27 mouse cellular contexts compared by ENCODE assay signal in genomic region chr8:24258622-24259021, GRCm38 (mm10).
A peak's percentile ranks its signal among the peaks of the same experiment; 100 is the strongest.
DNase-seq lines count a peak whose midpoint lies in the region; ATAC-seq and TF ChIP-seq lines count a peak whose summit lies in the region.
"Had no signal": no experiment of that assay in that cellular context is flagged by ENCODE, and none has a peak within 500 bp of the region (broad histone marks: within the 10 kb centered on the region; RNA-seq: fewer than 3 reads in every experiment).

No protein-coding gene starts in this region.

- DNase-seq in forebrain, embryonic 11.5 days (ENCODE audit: low spot score) = no peak
- DNase-seq in left cerebral cortex, adult 2 months (ENCODE audit: extremely low spot score in 1 of 2, low spot score in 2 of 2) = no peak
- DNase-seq in left cerebral cortex, postnatal 4 days = no peak
- no peak for DNase-seq in embryonic facial prominence, embryonic 10.5 days (ENCODE audit: low spot score)
- DNase-seq in Muller cell, postnatal 12 days (ENCODE audit: inconsistent ontology term) = no peak
- DNase-seq: adrenal gland, adult 8-10 months; adrenal gland, postnatal 25 days; cerebellum, adult 11 months; cerebellum, adult 2 months; cerebellum, adult 9-11 months; embryo, embryonic 11 days; gastrocnemius, postnatal 25 days; heart, adult 18-20 months; heart, postnatal 10 days; heart, postnatal 36 days; kidney, adult 18-20 months; kidney, adult 9 months had no signal

- no peaks in the 10 kb centered on the region for H3K27me3 ChIP-seq in forebrain, embryonic 15.5 days
- H3K27me3 ChIP-seq in forebrain, embryonic 11.5 days (ENCODE audit: control insufficient read depth, insufficient read depth, low read length) = no peaks in the 10 kb centered on the region
- no peaks in the 10 kb centered on the region for H3K27me3 ChIP-seq in embryonic facial prominence, embryonic 10.5 days (replicated peaks; ENCODE audit: low read depth, poor library complexity, severe bottlenecking)
- H3K27me3 ChIP-seq: heart, embryonic 12.5 days; heart, embryonic 15.5 days had no signal

- H3K9ac ChIP-seq in forebrain, embryonic 15.5 days (replicated peaks) = no peak overlapping the region
- no peak overlapping the region for H3K9ac ChIP-seq in forebrain, embryonic 11.5 days (ENCODE audit: low read length)
- H3K9ac ChIP-seq: heart, embryonic 12.5 days; heart, embryonic 15.5 days; hindbrain, embryonic 14.5 days had no signal

- ATAC-seq in forebrain, embryonic 15.5 days (replicated peaks) = 0 out of 2 replicates have a peak, but pooled peaks have one; percentile 63
- ATAC-seq in forebrain, embryonic 11.5 days (replicated peaks; ENCODE audit: low FRiP score) = no peak
- ATAC-seq: activated CD4-positive, CD25-positive, alpha-beta regulatory T cell, adult 4 months; CD4-positive, CD25-positive, alpha-beta regulatory T cell, adult 4 months; hindbrain, postnatal 0 days; inflammation-experienced regulatory T-cells, adult 6 months; intestine, embryonic 16.5 days had no signal

- H3K36me3 ChIP-seq in forebrain, embryonic 15.5 days = no peaks in the 10 kb centered on the region
- H3K36me3 ChIP-seq in forebrain, embryonic 11.5 days (ENCODE audit: control insufficient read depth, insufficient read depth, low read length) = no peaks in the 10 kb centered on the region
- H3K36me3 ChIP-seq in embryonic facial prominence, embryonic 10.5 days (replicated peaks) = no peaks in the 10 kb centered on the region
- H3K36me3 ChIP-seq: heart, embryonic 12.5 days; heart, embryonic 15.5 days had no signal

- TF ChIP-seq POLR2A in cortical plate, adult 2 months (IDR thresholded peaks at IDR 0.05; ENCODE audit: extremely low read depth, insufficient read depth, low read length) = no peak

- H3K4me2 ChIP-seq in forebrain, embryonic 15.5 days (replicated peaks) = no peak overlapping the region
- no peak overlapping the region for H3K4me2 ChIP-seq in forebrain, embryonic 11.5 days (ENCODE audit: low read depth, low read length, severe bottlenecking)
- H3K4me2 ChIP-seq: heart, embryonic 12.5 days; heart, embryonic 15.5 days; hindbrain, embryonic 14.5 days had no signal

- no peak overlapping the region for H3K27ac ChIP-seq in forebrain, embryonic 15.5 days (replicated peaks)
- H3K27ac ChIP-seq in forebrain, embryonic 11.5 days (ENCODE audit: low read depth, low read length) = no peak overlapping the region
- H3K27ac ChIP-seq in left cerebral cortex, adult 2 months = peak overlapping the region; percentile 61; the same call in 1 of the 2 replicates
- H3K27ac ChIP-seq in cortical plate, adult 2 months (ENCODE audit: insufficient read depth, low read length) = 0 out of 2 replicates have a peak overlapping the region, but pooled peaks have one; percentile 8
- H3K27ac ChIP-seq in embryonic facial prominence, embryonic 10.5 days (replicated peaks) = no peak overlapping the region
- H3K27ac ChIP-seq: heart, embryonic 15.5 days; hindbrain, embryonic 14.5 days; hindbrain, postnatal 0 days had no signal

- H3K9me3 ChIP-seq in forebrain, embryonic 15.5 days = no peaks in the 10 kb centered on the region
- no peaks in the 10 kb centered on the region for H3K9me3 ChIP-seq in forebrain, embryonic 11.5 days (ENCODE audit: control insufficient read depth, low read length)
- no peaks in the 10 kb centered on the region for H3K9me3 ChIP-seq in embryonic facial prominence, embryonic 10.5 days
- H3K9me3 ChIP-seq: heart, embryonic 12.5 days; heart, embryonic 15.5 days had no signal

- TF ChIP-seq CTCF in left cerebral cortex, adult 2 months (IDR thresholded peaks at IDR 0.05) = no peak; the same call in 1 of the 2 replicates
- no peak for TF ChIP-seq CTCF in cortical plate, adult 2 months (IDR thresholded peaks at IDR 0.05; ENCODE audit: extremely low read depth, insufficient read depth, low read length)

- intact Hi-C loops in left cerebral cortex, adult 2 months (cut with DNase I) = no loop called here
- intact Hi-C loops in left cerebral cortex, postnatal 4 days (cut with DNase I) = no loop called here

- H3K4me3 ChIP-seq in forebrain, embryonic 15.5 days = no peak overlapping the region
- H3K4me3 ChIP-seq in forebrain, embryonic 11.5 days (ENCODE audit: low read depth, low read length) = no peak overlapping the region
- no peak overlapping the region for H3K4me3 ChIP-seq in left cerebral cortex, adult 2 months
- no peak overlapping the region for H3K4me3 ChIP-seq in cortical plate, adult 2 months (ENCODE audit: insufficient read depth, low read length)
- H3K4me3 ChIP-seq in embryonic facial prominence, embryonic 10.5 days = no peak overlapping the region
- H3K4me3 ChIP-seq: heart, embryonic 12.5 days; heart, embryonic 15.5 days had no signal

- no peaks in the 10 kb centered on the region for H3K4me1 ChIP-seq in forebrain, embryonic 15.5 days
- H3K4me1 ChIP-seq in forebrain, embryonic 11.5 days (replicated peaks; ENCODE audit: control insufficient read depth, insufficient read depth, low read length) = no peaks in the 10 kb centered on the region
- no peaks in the 10 kb centered on the region for H3K4me1 ChIP-seq in cortical plate, adult 2 months (ENCODE audit: control insufficient read depth, insufficient read depth, low read length)
- no peaks in the 10 kb centered on the region for H3K4me1 ChIP-seq in embryonic facial prominence, embryonic 10.5 days
- H3K4me1 ChIP-seq: heart, embryonic 12.5 days; heart, embryonic 15.5 days had no signal

- 69% methylated on average over 3 of the region's 3 CpGs for WGBS in forebrain, embryonic 15.5 days
- WGBS in forebrain, embryonic 11.5 days = 82% methylated on average over 3 of the region's 3 CpGs
- WGBS in embryonic facial prominence, embryonic 10.5 days = 91% methylated on average over 3 of the region's 3 CpGs

Comparison
In these comparisons a context has a peak if more than half of its experiments do, and no peak if none do; other contexts are left out.
1. H3K27ac ChIP-seq: peak in left cerebral cortex, adult 2 months (single experiment) and cortical plate, adult 2 months (single experiment); none in forebrain, embryonic 15.5 days (single experiment), forebrain, embryonic 11.5 days (single experiment) and embryonic facial prominence, embryonic 10.5 days (single experiment).